Mouse (Mus musculus): ENCODE results near the gene Elmo3.

Elmo3 gene

DNA sequence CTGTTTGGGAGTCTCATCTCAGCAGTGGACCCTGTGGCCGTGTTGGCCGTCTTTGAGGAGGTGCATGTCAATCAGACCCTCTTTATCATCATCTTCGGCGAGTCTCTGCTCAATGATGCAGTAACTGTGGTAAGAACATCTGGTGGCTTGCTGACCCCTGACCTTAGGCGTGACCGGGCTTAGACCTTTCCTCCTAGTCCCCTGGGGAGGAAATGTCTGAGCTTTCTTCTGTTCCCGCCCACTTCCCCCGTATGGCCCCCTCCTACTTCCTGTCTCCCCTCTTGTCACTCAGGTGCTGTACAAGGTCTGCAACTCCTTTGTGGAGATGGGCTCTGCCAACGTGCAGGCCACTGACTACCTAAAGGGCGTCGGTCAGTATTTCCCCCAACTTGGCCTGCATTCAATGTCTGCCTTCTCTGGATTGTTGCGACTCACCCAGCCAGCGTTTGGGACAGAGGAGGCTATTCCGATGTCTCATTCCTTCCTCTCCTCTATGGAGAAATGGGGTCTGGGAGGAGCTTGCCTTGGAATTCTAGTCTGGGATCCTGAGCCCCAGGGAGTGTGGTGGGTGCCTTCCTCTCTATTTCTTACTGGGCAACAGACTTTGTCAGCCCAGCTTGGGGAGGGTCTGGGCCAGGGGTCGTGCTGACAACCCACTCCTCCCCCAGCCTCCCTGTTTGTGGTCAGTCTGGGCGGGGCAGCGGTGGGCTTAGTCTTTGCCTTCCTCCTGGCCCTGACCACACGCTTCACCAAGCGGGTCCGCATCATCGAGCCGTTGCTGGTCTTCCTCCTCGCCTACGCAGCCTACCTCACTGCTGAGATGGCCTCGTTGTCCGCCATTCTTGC is 50.0 kb downstream of the Elmo3 start:
- DNase-seq, result no peak

- no peak for DNase-seq
Measured at GRCm38 (mm10) chr8:105356681-105357080, 51.3 kb downstream of the Elmo3 start.

DNA sequence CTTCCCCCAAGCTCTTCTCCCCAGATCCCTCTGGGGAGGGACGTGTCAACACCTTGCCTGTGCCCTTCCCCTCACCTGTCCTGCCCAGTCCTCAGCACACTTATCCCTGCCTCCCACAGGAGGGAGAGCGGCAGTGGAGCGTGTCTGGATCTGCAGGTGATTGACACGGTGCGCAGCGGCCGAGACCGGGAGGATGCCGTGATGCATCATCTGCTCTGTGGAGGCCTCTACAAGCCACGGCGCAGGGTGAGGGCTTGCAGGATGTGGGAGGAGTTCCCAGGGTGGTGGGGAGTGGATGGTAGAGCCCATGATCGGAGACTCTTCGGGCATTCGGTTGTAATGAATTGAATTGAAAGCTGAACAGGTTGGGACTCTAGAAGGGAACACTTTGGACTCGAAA is 53.8 kb downstream of the Elmo3 start:
- no peak for DNase-seq

DNA sequence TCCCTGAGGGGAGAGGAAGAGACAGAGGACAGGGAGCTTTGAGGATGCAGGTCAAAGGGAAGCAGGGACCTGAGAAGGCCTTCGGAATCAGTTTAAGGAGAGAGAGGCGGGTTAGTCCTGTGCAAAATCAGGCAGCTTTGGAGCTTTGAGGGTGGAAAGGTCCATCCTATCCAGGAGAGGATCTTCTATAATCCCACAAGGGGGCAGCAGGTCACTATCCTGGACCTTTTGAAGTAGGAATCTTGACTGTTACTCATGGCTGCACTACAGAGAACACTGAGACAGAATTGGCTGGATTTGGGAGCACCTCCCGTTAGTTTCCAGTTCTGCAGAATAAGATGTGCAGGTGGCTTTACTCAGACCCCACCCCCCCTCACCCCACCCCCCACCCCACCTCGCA is 54.2 kb downstream of the Elmo3 start:
- peak in 1 of 2 experiments; percentile 57 for DNase-seq

Data from cerebellum, postnatal 25 days (tissue).